Mouse (Mus musculus): ENCODE measurements around the gene Zmiz1.

Zmiz1 gene

GRCm38 (mm10) chr14:25511564-25511963 is 52.6 kb downstream of the Zmiz1 start:
- DNase-seq (ENCODE audit: low read depth, low spot score) = no peak

- DNase-seq (ENCODE audit: low read depth, low spot score) = no peak
Observed at GRCm38 (mm10) chr14:25511967-25512366, 53.0 kb downstream of the Zmiz1 start.

- no peak for DNase-seq (ENCODE audit: low read depth, low spot score)
Observed at GRCm38 (mm10) chr14:25512803-25513202, 53.8 kb downstream of the Zmiz1 start.

DNA sequence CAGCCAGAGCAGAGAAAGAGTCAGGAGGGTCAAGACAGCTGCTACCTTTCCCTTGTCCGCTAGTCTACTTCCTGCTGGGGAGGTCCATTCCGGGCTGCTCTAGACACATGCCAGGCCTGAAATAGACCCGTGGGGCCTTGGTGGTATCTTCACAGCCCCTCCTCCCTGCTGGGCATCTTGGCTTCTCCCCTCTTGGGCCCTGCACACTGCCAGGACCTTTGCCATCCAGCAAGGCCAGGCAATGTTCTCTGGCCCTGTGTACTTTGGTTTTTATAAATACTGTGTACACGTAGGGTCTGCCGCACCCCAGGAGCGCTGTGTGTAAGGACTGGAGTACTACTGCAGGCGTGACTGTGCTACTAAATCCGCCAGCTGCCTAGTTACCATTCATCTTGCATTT is 54.5 kb downstream of the Zmiz1 start:
- DNase-seq (ENCODE audit: low read depth, low spot score) = no peak

GRCm38 (mm10) chr14:25514943-25515512 is 56.0 kb downstream of the Zmiz1 start:
- no peak for DNase-seq (ENCODE audit: low read depth, low spot score)

DNA sequence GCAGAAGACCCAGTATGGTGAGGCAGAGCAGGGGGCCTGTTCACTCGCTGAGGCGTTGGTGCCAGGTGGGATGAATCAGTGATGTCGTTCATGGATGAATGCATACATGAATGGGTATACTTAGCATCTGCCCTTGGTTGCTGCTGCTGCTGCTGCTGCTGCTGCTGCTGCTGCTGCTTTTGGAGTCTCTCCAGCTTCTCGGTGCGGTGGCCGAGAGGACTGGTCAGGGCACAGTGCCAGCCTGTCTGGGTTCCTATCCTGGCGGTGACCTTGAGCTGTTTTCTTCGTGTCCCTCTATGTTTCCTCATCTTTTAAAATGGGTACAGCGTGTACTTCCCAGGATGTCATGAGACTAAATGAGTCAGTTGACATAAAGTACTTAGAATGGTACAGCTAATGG is 56.9 kb downstream of the Zmiz1 start:
- DNase-seq (ENCODE audit: low read depth, low spot score) = no peak

DNA sequence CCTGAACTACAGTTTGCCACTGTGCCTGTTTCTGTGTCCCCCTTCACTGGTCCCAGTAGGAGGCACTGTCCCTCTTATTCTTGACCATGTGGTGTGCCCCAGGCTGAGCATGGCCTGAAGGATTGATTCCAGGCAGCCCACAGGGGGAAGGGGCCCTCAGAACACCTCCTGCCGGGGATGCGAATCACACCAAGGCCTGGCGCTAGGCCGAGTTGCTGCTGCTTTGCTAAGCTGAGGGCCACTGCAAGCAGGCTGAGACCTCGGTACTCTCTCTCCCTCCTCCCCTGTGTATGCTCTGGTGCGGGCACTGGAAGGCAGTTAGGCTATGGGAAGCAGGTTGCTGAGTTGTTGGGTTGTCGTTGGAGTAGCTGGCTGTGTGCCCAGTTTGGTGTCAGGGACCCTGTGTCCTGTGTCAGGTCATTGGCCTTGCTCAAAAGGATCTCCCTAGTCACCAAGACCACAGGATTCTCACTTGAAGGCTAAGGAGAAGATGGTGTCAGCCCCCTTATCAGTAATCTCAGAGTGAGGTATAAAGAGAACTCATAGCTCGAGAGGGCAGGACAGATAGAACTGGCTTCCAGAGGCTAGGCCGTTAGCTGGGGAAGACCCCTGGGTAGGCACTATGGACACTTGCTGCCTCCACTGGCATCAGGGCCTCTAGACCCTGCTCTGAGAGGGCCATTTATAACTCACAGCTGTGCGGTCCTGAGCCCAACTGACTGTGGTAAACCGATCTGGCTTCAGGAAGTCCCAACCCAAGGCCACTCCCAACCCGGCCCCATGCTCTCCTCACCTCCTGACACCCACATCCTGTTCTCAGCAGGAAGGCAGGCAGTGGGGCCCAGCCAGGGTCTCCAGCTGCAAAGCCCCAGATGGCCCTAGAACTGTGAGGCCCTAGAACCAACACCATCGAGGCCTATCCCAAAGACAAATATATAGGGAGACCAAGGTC is 57.9 kb downstream of the Zmiz1 start:
- no peak for DNase-seq (ENCODE audit: low read depth, low spot score)

GRCm38 (mm10) chr14:25518645-25519044 is 59.7 kb downstream of the Zmiz1 start:
- DNase-seq (ENCODE audit: low read depth, low spot score) = no peak

DNA sequence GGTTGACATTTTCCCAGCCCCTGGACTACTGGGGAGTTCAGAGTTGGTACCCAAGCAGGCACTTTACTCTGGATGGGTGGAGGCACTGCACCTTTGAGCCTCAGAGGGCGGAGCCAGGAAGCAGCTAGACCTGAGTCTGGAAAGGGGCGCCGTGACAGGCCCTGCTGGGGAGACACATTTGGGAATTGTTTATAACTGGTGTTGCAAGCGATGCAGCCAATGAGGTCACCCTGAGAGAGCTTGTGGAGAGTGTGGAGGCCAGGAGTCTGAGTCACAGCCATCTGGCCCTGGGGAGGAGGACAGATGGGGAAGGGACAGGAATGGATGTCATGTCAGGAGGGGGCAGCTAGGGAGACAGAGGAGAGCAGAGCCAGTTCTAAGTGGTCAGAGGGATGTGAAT is 60.7 kb downstream of the Zmiz1 start:
- DNase-seq (ENCODE audit: low read depth, low spot score) = no peak

GRCm38 (mm10) chr14:25520589-25520988 is 61.6 kb downstream of the Zmiz1 start:
- DNase-seq (ENCODE audit: low read depth, low spot score) = no peak

DNA sequence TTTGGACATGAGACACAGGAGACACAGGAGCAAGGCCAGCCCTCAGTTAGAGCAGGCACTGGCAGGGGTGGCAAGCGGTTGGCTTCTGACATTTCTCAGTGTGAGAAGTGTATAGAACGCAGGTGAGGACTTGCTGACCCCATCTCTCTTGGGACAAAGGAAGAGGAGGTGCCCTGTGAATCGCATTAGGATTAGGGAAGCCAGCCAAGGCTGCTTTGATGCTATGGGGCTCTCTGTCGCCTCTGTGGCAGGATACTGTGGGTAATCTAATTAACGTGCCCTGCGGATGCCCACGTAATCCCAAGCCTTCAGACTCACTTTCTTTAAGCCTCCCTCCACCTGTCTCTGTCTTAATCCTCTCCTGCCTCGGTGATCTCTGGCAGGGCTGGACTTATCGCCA is 62.0 kb downstream of the Zmiz1 start:
- DNase-seq (ENCODE audit: low read depth, low spot score) = no peak

DNA sequence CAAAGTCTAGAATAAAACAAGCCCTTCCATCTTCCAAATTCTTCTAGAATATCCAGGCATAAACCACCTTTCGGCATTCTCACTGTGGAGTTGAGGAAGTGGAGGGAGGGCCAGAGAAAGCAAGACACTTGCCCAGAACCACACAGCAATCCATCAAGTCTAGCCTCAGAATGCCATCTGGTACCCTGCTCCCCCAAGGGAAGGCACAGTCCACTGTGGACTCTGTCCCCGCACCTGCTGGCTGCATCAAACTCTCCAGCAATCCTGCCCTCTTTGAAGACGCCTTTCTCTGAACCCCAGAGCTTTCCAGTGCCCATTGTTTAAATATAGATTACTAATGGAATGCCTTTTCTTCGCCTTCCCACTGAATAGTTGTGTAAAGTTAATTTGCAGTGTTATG is 62.5 kb downstream of the Zmiz1 start:
- no peak for DNase-seq (ENCODE audit: low read depth, low spot score)

GRCm38 (mm10) chr14:25522415-25522814 is 63.4 kb downstream of the Zmiz1 start:
- DNase-seq (ENCODE audit: low read depth, low spot score) = peak; percentile 70

DNA sequence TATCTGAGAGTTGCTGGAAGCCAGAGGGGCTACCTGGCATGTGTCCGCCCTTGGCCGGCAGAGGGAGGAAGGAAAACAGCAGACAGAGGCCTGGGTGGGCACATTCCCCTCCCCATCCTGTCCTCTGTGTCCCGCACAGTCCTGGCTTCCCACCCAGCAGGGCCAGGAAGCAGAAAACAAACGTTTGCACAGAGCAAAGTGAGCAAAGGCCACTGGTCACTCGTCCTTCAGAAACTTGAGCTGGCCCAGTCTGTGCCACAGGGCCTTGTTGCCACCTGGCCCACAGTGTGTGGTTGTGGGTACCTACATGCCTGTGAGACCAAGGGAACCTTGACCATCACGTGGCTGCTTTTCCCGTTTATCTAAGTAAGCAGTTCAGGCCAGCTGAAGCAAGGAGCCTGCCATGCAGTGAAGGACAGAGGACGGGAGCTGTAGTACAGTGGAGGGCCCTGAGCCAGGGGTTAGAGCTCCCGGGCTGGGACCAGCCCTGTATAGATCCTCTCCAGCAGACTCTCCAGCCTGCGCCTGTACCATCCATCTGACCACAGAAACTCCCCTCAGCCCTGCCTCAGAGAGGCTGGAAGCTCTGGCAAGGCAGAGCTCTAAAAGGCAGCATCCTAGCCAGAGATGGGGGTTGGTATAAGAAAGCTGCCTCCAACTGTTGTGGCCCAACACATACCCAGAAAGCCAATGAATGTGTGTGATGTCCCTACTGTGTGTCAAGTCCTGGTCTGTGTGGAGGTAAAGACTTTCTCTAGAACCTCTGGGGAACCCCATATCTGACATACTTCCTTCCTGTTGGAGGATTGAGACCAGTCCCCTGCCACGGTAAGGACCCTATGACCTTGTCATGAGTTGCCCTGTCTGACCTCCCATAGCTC is 64.5 kb downstream of the Zmiz1 start:
- no peak for DNase-seq (ENCODE audit: low read depth, low spot score)

DNA sequence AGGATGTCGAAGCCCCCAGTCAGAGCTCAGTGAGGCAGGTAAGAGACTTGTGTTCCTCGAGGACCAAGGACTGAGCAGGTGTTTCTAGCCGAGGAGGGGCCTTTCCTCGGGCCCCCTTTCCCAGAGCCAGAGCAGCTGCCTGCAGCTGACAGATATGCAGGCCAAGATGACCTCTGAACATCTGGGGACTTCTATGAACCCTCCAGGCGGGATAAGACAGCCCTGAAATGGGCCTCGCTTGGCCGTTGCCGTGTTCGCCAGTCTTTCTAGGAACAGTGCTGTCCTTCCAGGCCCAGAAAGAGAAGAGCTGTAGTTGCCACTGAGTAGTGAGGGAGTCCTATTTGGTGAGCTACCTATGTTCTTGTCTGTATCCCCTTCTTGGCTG is 65.1 kb downstream of the Zmiz1 start:
- DNase-seq (ENCODE audit: low read depth, low spot score) = no peak

- no peak for DNase-seq (ENCODE audit: low read depth, low spot score)
Observed at GRCm38 (mm10) chr14:25524884-25525283, 65.9 kb downstream of the Zmiz1 start.

DNA sequence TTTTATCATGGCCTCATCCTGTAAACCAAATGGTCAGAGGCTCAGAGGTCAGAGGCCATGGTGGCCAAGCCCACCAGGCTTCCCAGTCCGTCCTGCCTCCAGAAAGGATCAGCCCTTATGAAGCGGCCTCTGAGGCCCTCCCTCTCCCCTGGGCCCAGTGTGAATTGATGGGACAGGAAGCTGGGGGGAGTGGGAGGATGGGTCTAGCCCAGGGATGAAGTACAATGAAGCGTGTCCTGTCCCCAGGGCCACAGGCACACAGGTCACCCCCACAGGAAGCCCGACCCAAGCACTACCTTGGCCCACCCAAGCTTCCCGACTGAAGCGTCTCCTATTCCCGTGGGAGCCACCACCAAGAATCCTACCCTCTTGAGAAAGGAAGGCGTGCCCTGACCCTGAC is 66.7 kb downstream of the Zmiz1 start:
- no peak for DNase-seq (ENCODE audit: low read depth, low spot score)

GRCm38 (mm10) chr14:25526872-25527271 is 67.9 kb downstream of the Zmiz1 start:
- DNase-seq (ENCODE audit: low read depth, low spot score) = no peak

GRCm38 (mm10) chr14:25527321-25527720 is 68.3 kb downstream of the Zmiz1 start:
- DNase-seq (ENCODE audit: low read depth, low spot score) = no peak

DNA sequence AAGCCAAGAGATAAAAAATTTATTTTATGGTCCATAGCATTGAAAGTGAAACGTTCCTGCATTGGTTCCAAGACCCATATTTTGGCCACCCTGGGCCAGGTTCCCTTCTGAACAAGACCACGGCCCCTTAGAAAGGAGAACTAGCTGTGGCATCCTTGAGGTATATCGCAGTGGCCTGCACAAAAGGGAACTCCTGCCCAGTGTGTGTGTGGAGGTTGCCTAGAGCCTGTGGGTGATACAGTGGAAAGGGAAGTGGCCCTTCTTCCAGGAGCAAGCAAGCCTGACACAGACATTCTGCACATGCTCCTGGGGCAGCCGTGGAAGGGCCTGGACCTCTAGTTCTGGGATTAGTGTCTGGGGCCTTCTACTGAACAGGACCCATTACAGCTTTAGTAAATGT is 71.4 kb downstream of the Zmiz1 start:
- DNase-seq (ENCODE audit: low read depth, low spot score) = no peak

DNA sequence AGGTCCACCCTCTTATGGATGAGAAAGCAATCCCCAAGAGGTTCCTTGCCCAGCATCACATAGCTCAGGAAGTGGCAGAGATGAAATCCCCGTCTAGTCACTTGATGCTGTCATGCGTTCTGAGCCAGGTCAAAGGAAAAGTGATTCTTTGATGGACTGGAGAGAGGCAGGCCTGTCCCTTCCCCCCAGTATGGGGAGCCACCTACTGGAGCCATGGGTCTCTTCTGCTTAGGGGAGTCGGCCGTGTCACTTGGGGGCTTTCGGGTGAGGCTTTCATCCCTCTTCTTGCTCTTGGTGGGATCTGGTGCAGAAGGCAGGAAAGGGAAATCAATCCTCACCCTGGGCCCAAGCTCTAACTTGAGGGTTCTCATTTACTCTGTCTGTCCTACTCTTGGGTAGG is 71.8 kb downstream of the Zmiz1 start:
- no peak for DNase-seq (ENCODE audit: low read depth, low spot score)

DNA sequence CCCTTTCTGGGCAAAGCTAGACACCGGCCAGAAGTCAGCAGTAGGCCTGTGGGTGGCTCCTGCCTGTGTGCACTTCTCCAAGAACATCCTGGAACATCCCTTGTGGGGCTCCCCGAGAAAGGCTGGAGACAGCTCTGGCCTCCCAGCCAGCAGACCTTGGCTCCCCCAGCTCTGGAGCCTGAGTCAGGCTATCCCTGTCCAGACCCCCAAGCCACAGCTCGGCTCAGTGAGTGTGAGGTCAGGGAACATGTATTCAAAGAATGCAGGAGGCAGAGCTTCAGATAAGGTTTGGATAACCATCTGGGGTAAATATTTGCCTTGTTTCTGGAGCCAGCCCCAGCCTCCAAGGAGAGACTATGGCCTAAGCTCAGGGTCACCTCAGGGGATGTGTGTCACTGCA is 74.0 kb downstream of the Zmiz1 start:
- no peak for DNase-seq (ENCODE audit: low read depth, low spot score)
